Mouse (Mus musculus): ENCODE measurements around the gene Vangl1. TPM values are rescaled to one million over a fixed set of nuclear protein-coding genes. Genes with fewer than 3 reads are reported as not detected.
"Not testable (repeated sequence)": the region's sequence is repeated elsewhere in the genome, so short reads cannot be mapped to it uniquely, and the experiment has no call there.

Vangl1 gene
- polyA plus RNA-seq, 2 experiments: 22.7 to 24.7 TPM

- Histone ChIP-seq H3K9ac (ENCODE audit: low read depth, low read length, severe bottlenecking) (no peak overlapping the region), H3K9me3 (ENCODE audit: control insufficient read depth, low read length) (no peaks in the 10 kb centered on the region), H3K27ac (replicated peaks; ENCODE audit: low read depth, low read length) (no peak overlapping the region), H3K4me2 (replicated peaks; ENCODE audit: low read depth, low read length, severe bottlenecking) (no peak overlapping the region), H3K4me3 (replicated peaks; ENCODE audit: low read length) (no peak overlapping the region), H3K4me1 (ENCODE audit: control insufficient read depth, insufficient read depth, low read length) (peaks cover 24% of the 10 kb centered on the region), H3K27me3 (ENCODE audit: control insufficient read depth, insufficient read depth, low read length) (no peaks in the 10 kb centered on the region), H3K36me3 (ENCODE audit: control insufficient read depth, insufficient read depth, low read length) (peaks cover 39% of the 10 kb centered on the region)
- WGBS: 75% methylated on average over 4 of the region's 4 CpGs
- DNase-seq (ENCODE audit: low spot score) (no peak), ATAC-seq (ENCODE audit: low FRiP score, low read depth) (no peak)
- TF ChIP-seq POLR2A (IDR thresholded peaks at IDR 0.05; ENCODE audit: borderline replicate concordance, extremely low read depth, insufficient read depth, insufficient read length): no peak
These were observed 38.2 kb downstream of the Vangl1 start for GRCm38 (mm10) chr3:102166287-102166620.

DNA sequence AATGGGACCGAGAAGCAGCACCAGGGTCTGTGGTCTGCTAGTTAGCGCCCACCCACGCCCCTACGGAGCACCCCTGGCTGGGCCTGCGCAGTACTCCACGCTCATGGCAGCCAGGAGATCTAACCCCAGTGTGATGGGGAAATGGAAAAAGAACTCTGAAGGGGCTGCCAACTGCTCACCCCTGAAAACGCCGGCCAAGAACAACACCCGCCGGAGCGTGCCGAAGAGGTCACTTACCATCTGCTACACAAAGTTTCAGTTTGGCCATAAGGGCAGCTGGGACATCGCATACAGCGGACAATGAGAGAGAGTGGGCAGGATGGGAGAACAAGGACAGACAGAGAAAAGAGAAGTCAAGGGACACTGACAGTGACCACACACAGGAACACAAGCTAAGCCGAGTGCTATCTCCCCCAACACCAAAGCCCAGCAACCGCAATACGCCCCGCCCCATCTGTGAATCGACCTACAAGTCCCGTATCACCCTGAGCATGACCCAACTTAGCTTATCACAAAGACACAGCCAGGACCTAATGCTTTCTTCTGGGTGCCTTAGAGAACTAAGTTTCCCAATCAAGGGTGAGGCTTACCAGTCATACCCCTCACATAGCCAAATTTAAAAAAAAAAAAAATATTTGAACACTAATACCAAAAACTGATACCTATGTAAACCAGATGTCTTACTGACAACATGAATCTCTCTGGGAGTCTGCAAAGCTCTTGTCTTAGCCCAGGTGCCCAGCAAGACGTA, 38.8 kb downstream of the Vangl1 start:
- Histone ChIP-seq H3K27ac (replicated peaks; ENCODE audit: low read depth, low read length) (no peak overlapping the region), H3K4me1 (ENCODE audit: control insufficient read depth, insufficient read depth, low read length) (peaks cover 24% of the 10 kb centered on the region), H3K36me3 (ENCODE audit: control insufficient read depth, insufficient read depth, low read length) (peaks cover 44% of the 10 kb centered on the region), H3K9me3 (ENCODE audit: control insufficient read depth, low read length) (no peaks in the 10 kb centered on the region), H3K4me3 (replicated peaks; ENCODE audit: low read length) (no peak overlapping the region), H3K4me2 (replicated peaks; ENCODE audit: low read depth, low read length, severe bottlenecking) (no peak overlapping the region), H3K27me3 (ENCODE audit: control insufficient read depth, insufficient read depth, low read length) (no peaks in the 10 kb centered on the region), H3K9ac (ENCODE audit: low read depth, low read length, severe bottlenecking) (no peak overlapping the region)
- no peak for TF ChIP-seq POLR2A (IDR thresholded peaks at IDR 0.05; ENCODE audit: borderline replicate concordance, extremely low read depth, insufficient read depth, insufficient read length)
- DNase-seq (ENCODE audit: low spot score): no peak
- WGBS: 80% methylated on average over 21 of the region's 21 CpGs
- no peak for ATAC-seq (ENCODE audit: low FRiP score, low read depth)

DNA sequence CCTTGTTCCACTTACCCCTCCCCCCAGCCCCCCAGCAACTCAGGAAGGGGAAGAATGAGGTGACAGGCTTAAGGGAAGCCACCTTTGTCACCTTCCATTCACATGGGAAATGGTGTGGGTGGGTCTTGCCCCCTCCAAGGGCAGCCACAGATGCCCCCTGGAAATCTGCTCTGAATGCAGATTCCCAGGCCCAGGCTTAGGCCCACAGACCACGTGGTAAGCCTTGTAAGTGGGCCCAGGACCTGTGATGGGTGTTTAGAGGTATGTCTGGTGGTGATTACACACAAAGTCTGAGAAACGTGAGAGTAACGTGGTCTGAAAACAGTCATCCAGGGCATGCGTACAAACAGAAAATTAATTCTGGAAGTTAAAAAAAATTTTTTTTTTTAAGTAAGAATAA, 39.6 kb downstream of the Vangl1 start:
- no peaks in the 10 kb centered on the region for H3K9me3 ChIP-seq (ENCODE audit: control insufficient read depth, low read length)
- H3K36me3 ChIP-seq (ENCODE audit: control insufficient read depth, insufficient read depth, low read length): peaks cover 47% of the 10 kb centered on the region
- no peak overlapping the region for H3K4me3 ChIP-seq (replicated peaks; ENCODE audit: low read length)
- no peak overlapping the region for H3K9ac ChIP-seq (ENCODE audit: low read depth, low read length, severe bottlenecking)
- peaks cover 22% of the 10 kb centered on the region for H3K4me1 ChIP-seq (ENCODE audit: control insufficient read depth, insufficient read depth, low read length)
- DNase-seq (ENCODE audit: low spot score) (no peak), ATAC-seq (ENCODE audit: low FRiP score, low read depth) (no peak)
- no peak overlapping the region for H3K4me2 ChIP-seq (replicated peaks; ENCODE audit: low read depth, low read length, severe bottlenecking)
- 56% methylated on average over 4 of the region's 4 CpGs for WGBS
- no peaks in the 10 kb centered on the region for H3K27me3 ChIP-seq (ENCODE audit: control insufficient read depth, insufficient read depth, low read length)
- no peak overlapping the region for H3K27ac ChIP-seq (replicated peaks; ENCODE audit: low read depth, low read length)
- TF ChIP-seq POLR2A (IDR thresholded peaks at IDR 0.05; ENCODE audit: borderline replicate concordance, extremely low read depth, insufficient read depth, insufficient read length): no peak

- peaks cover 16% of the 10 kb centered on the region for H3K4me1 ChIP-seq (ENCODE audit: control insufficient read depth, insufficient read depth, low read length)
- not testable (repeated sequence) for H3K27ac ChIP-seq (replicated peaks; ENCODE audit: low read depth, low read length); H3K4me3 ChIP-seq (replicated peaks; ENCODE audit: low read length); ATAC-seq (ENCODE audit: low FRiP score, low read depth); H3K27me3 ChIP-seq (ENCODE audit: control insufficient read depth, insufficient read depth, low read length); DNase-seq (ENCODE audit: low spot score); H3K9ac ChIP-seq (ENCODE audit: low read depth, low read length, severe bottlenecking); H3K9me3 ChIP-seq (ENCODE audit: control insufficient read depth, low read length); H3K4me2 ChIP-seq (replicated peaks; ENCODE audit: low read depth, low read length, severe bottlenecking)
- 80% methylated on average over 1 of the region's 1 CpGs for WGBS
- peaks cover 49% of the 10 kb centered on the region for H3K36me3 ChIP-seq (ENCODE audit: control insufficient read depth, insufficient read depth, low read length)
These were observed 40.6 kb downstream of the Vangl1 start for GRCm38 (mm10) chr3:102163861-102164260.

DNA sequence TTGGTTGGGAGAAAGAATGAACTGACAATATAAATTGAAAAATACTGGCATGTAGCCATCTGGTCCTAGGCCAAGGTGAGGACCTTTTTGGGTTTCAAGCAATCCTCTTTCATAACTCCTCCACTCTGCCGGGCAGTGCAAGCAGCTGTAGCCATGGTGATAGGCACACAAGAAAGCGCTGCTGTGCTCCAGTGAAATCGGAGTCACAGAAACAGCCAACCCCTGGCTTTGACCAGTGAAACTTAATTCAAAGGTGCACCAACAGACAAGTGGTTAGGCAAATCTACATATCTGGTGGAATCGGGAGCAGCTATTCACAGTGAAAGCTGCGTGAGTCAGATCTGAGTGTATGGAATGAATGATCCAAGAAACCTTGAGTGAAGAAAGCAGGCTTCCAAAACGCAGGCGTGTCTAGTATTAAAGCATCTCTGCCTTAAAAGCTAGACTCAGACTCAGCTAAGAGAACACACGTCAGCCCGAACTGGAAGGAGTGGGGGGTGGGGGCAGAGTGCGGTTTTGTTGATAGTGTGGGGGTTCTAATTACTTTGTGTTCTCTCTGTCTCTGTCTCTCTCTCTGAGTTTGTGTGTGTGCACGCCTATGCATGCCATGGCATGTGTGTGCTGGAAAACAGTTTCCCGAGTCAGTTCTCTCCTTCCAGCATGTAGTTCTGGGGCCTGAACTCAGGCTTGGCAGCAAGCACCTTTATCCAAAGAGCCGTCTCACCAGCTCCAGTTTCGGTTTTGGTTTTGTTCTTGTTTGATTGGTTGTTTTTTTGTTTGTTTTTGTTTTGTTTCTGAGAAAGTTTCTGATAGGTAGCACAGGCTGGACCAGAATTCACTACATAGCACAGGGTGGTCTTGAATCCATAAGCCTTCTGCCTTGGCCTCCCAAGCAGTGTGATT, 44.8 kb downstream of the Vangl1 start:
- Histone ChIP-seq H3K9ac (ENCODE audit: low read depth, low read length, severe bottlenecking) (no peak overlapping the region), H3K27me3 (ENCODE audit: control insufficient read depth, insufficient read depth, low read length) (no peaks in the 10 kb centered on the region; the same call in 1 of the 2 replicates), H3K4me1 (ENCODE audit: control insufficient read depth, insufficient read depth, low read length) (peaks cover 11% of the 10 kb centered on the region; the same call in 1 of the 2 replicates), H3K4me2 (replicated peaks; ENCODE audit: low read depth, low read length, severe bottlenecking) (no peak overlapping the region), H3K4me3 (replicated peaks; ENCODE audit: low read length) (no peak overlapping the region), H3K27ac (replicated peaks; ENCODE audit: low read depth, low read length) (no peak overlapping the region), H3K36me3 (ENCODE audit: control insufficient read depth, insufficient read depth, low read length) (peaks cover 57% of the 10 kb centered on the region), H3K9me3 (ENCODE audit: control insufficient read depth, low read length) (no peaks in the 10 kb centered on the region)
- DNase-seq (ENCODE audit: low spot score) (peak; percentile 37), ATAC-seq (ENCODE audit: low FRiP score, low read depth) (0 out of 2 replicates have a peak, but pooled peaks have one; percentile 26)
- no peak for TF ChIP-seq POLR2A (IDR thresholded peaks at IDR 0.05; ENCODE audit: borderline replicate concordance, extremely low read depth, insufficient read depth, insufficient read length)
- WGBS: 75% methylated on average over 14 of the region's 14 CpGs
